Mouse (Mus musculus) layer of hippocampus, postnatal 14 days (tissue): ENCODE measurements around the gene Ccdc18. TPM values are rescaled to one million over a fixed set of nuclear protein-coding genes. Genes with fewer than 3 reads are reported as not detected.
"Not testable (repeated sequence)": the region's sequence is repeated elsewhere in the genome, so short reads cannot be mapped to it uniquely, and the experiment has no call there.

Source experiments
- DNase-seq, 2 experiments: peaks; one replicate each; pipeline ENCODE4 v3.0.0; 2021 to 2022; ENCODE audit warnings: low spot score in 2 of 2, mixed read lengths in 1 of 2
- total RNA-seq, 2 experiments: library from RNA; stranded (reverse); gene quantifications; 2 replicates each; pipeline ENCODE4 v1.2.3; 2021

The Ccdc18 gene
- total RNA-seq, 2 experiments from 2014 or later = 1.4 to 1.9 TPM

GRCm38 (mm10) chr5:108255259-108255658 lies 122.6 kb downstream of the Ccdc18 start:
- no peak for DNase-seq

GRCm38 (mm10) chr5:108262722-108263121 lies 130.0 kb downstream of the Ccdc18 start:
- DNase-seq = peak; percentile 54 to 66

GRCm38 (mm10) chr5:108263785-108264184 lies 131.1 kb downstream of the Ccdc18 start:
- not testable (repeated sequence) for DNase-seq

GRCm38 (mm10) chr5:108266990-108267389 lies 134.3 kb downstream of the Ccdc18 start:
- no peak for DNase-seq

GRCm38 (mm10) chr5:108268127-108269062 lies 135.7 kb downstream of the Ccdc18 start, which contains the start of gene Dr1:
Gene Dr1, plus strand, starts transcription at chr5:108268897.
- DNase-seq = peak; percentile 81 to 85

- DNase-seq = no peak
Observed at GRCm38 (mm10) chr5:108269063-108269810, 136.6 kb downstream of the Ccdc18 start.

GRCm38 (mm10) chr5:108269811-108270151 lies 137.1 kb downstream of the Ccdc18 start:
- DNase-seq = no peak

GRCm38 (mm10) chr5:108270415-108270814 lies 137.7 kb downstream of the Ccdc18 start:
- DNase-seq = no peak

- not testable (repeated sequence) for DNase-seq
Observed at GRCm38 (mm10) chr5:108271345-108271744, 138.7 kb downstream of the Ccdc18 start.

Other genes with a start within 250 kb of the Ccdc18 start
- gene Rpl5, start 232.4 kb upstream of the Ccdc18 start, total RNA-seq = 100 to 1,000 TPM in 1 of 2 experiments, 10 to 100 TPM in 1; 97.2 to 112 TPM
- 10 to 100 TPM; 33.2 to 44.4 TPM for gene Fam69a, start 145.8 kb upstream of the Ccdc18 start, total RNA-seq
- gene Mtf2, start 67.2 kb upstream of the Ccdc18 start, total RNA-seq = 10 to 100 TPM; 44.8 to 45.4 TPM
- 10 to 100 TPM; 22.6 to 25.2 TPM for gene Tmed5, start 255 bp upstream of the Ccdc18 start, total RNA-seq
- 10 to 100 TPM; 48.1 to 56.8 TPM for gene Dr1, start 136.0 kb downstream of the Ccdc18 start, total RNA-seq
- 10 to 100 TPM in 1 of 2 experiments, 1 to 10 TPM in 1; 9.3 to 10.7 TPM for gene Pigg, start 179.7 kb downstream of the Ccdc18 start, total RNA-seq
- gene Gm42517, start 235.0 kb downstream of the Ccdc18 start, total RNA-seq = 10 to 100 TPM; 67.5 to 69.3 TPM